Mouse (Mus musculus): ENCODE data around the gene Vcl. TPM values are rescaled to one million over a fixed set of nuclear protein-coding genes. Genes with fewer than 3 reads are reported as not detected.

The Vcl gene
- polyA plus RNA-seq, 1 experiment from 2014 or later, result 34.6 TPM

- DNase-seq (ENCODE audit: low spot score) (no peak), ATAC-seq (ENCODE audit: low FRiP score) (no peak)
- no peaks in the 10 kb centered on the region for H3K4me1 ChIP-seq (replicated peaks; ENCODE audit: control insufficient read depth, insufficient read depth, low read length)
- H3K9me3 ChIP-seq (ENCODE audit: control insufficient read depth, low read length), result no peaks in the 10 kb centered on the region
- no peak overlapping the region for H3K9ac ChIP-seq (ENCODE audit: low read depth, low read length)
- no peaks in the 10 kb centered on the region for H3K36me3 ChIP-seq (ENCODE audit: control insufficient read depth, insufficient read depth, low read length)
- WGBS, result 94% methylated on average over 4 of the region's 4 CpGs
- H3K4me2 ChIP-seq (replicated peaks; ENCODE audit: low read depth, low read length), result no peak overlapping the region
- no peaks in the 10 kb centered on the region for H3K27me3 ChIP-seq (ENCODE audit: control insufficient read depth, insufficient read depth, low read length)
- H3K27ac ChIP-seq (ENCODE audit: low read depth, low read length), result no peak overlapping the region
- H3K4me3 ChIP-seq (ENCODE audit: low read depth, low read length), result no peak overlapping the region
Observed at GRCm38 (mm10) chr14:21039623-21040022, 110.4 kb downstream of the Vcl start.

GRCm38 (mm10) chr14:21047840-21048239 is 118.6 kb downstream of the Vcl start:
- no peak overlapping the region for H3K4me3 ChIP-seq (ENCODE audit: low read depth, low read length)
- WGBS, result 90% methylated on average over 2 of the region's 2 CpGs

DNA sequence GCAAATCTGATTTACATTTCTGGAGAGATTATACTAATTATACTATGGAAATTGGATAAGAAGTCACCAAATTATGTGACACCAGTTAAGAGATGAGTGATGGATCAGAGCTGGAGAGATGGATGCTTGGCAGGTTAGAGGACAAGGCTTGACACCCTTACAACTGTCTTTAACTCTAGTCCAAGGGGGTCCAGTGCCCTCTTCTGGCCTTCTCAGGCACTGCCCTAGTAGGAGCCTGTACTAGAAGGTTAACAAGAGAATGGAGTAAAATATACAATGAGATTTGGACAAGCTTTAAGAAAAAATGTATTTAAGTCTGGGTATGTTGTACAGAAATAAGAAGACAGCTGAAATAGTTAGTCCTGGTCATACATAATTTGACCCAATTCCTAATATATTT is 119.7 kb downstream of the Vcl start:
- no peak overlapping the region for H3K9ac ChIP-seq (ENCODE audit: low read depth, low read length)
- peak; percentile 44 for DNase-seq (ENCODE audit: low spot score)
- no peak for ATAC-seq (ENCODE audit: low FRiP score)

More at GRCm38 (mm10) chr14:21047840-21048239, 118.6 kb downstream of the Vcl start:
- H3K9me3 ChIP-seq (ENCODE audit: control insufficient read depth, low read length), result no peaks in the 10 kb centered on the region
- H3K27ac ChIP-seq (ENCODE audit: low read depth, low read length), result no peak overlapping the region
- ATAC-seq (ENCODE audit: low FRiP score), result no peak
- no peak for DNase-seq (ENCODE audit: low spot score)
- no peak overlapping the region for H3K9ac ChIP-seq (ENCODE audit: low read depth, low read length)
- H3K4me2 ChIP-seq (replicated peaks; ENCODE audit: low read depth, low read length), result no peak overlapping the region
- H3K36me3 ChIP-seq (ENCODE audit: control insufficient read depth, insufficient read depth, low read length), result no peaks in the 10 kb centered on the region
- H3K27me3 ChIP-seq (ENCODE audit: control insufficient read depth, insufficient read depth, low read length), result no peaks in the 10 kb centered on the region
- H3K4me1 ChIP-seq (replicated peaks; ENCODE audit: control insufficient read depth, insufficient read depth, low read length), result no peaks in the 10 kb centered on the region

DNA sequence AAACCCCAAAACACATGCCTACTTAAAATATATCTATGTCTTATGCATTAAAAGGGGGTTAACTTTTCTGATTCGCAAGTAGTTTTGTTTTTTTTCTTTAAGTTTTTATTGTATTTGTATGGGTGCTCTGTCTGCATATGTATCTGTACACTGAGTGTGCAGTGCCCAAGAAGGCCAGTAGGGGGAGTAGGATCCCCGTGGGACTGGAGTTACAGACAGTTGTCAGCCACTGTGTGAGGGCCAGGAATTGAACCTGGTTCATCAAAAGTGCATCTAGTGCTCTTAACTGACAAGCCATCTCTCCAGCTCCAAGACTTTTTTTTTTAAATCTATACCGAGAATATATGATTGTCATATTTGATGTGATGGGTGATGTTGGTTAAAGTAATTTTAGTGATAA is 121.5 kb downstream of the Vcl start:
- Histone ChIP-seq H3K9ac (ENCODE audit: low read depth, low read length) (no peak overlapping the region), H3K4me3 (ENCODE audit: low read depth, low read length) (no peak overlapping the region), H3K27me3 (ENCODE audit: control insufficient read depth, insufficient read depth, low read length) (no peaks in the 10 kb centered on the region), H3K4me2 (replicated peaks; ENCODE audit: low read depth, low read length) (no peak overlapping the region; the same call in 1 of the 2 replicates), H3K27ac (ENCODE audit: low read depth, low read length) (no peak overlapping the region), H3K36me3 (ENCODE audit: control insufficient read depth, insufficient read depth, low read length) (no peaks in the 10 kb centered on the region), H3K9me3 (ENCODE audit: control insufficient read depth, low read length) (no peaks in the 10 kb centered on the region), H3K4me1 (replicated peaks; ENCODE audit: control insufficient read depth, insufficient read depth, low read length) (no peaks in the 10 kb centered on the region)
- no peak for ATAC-seq (ENCODE audit: low FRiP score)
- 80% methylated on average over 3 of the region's 3 CpGs for WGBS
- peak; percentile 50 for DNase-seq (ENCODE audit: low spot score)

More for the DNA sequence above, 119.7 kb downstream of the Vcl start:
- Histone ChIP-seq H3K4me3 (ENCODE audit: low read depth, low read length) (no peak overlapping the region), H3K36me3 (ENCODE audit: control insufficient read depth, insufficient read depth, low read length) (no peaks in the 10 kb centered on the region), H3K27ac (ENCODE audit: low read depth, low read length) (no peak overlapping the region), H3K9me3 (ENCODE audit: control insufficient read depth, low read length) (no peaks in the 10 kb centered on the region), H3K4me1 (replicated peaks; ENCODE audit: control insufficient read depth, insufficient read depth, low read length) (no peaks in the 10 kb centered on the region), H3K4me2 (replicated peaks; ENCODE audit: low read depth, low read length) (no peak overlapping the region), H3K27me3 (ENCODE audit: control insufficient read depth, insufficient read depth, low read length) (no peaks in the 10 kb centered on the region)

GRCm38 (mm10) chr14:21051380-21052111 is 122.3 kb downstream of the Vcl start:
- no peak for DNase-seq (ENCODE audit: low spot score)

DNA sequence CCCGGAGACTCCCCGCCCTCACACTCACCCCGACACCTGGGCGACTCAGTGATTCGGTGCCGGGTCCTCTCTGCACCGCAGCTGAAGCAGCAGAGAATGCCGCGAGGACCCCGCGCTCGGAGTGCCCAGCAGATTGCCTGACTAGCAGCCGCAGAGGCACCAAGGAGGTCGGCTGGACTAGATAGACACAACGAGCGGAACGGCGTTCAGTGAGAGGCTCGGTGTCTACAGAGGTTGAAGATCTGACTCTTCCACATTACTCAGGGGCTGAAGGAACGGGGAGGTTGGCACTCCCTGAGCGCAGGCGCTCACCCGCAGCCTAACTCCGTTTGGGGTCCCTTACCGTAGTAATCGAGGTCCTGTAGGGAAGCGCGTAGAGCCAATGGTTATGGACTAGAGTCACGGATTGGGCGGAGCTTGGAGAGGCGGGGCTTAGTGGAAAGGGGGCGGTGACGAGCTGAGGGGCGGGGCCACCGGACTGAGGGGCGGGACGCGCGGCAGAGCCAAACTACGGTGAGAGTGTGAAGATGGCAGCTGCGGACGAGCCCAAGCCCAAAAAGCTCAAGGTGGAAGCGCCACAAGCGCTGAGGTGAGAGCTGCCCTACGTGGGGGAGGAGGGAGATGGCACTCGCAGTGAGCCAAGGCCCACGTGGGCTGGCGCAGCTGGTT is 123.0 kb downstream of the Vcl start, which contains the start of the genes Ap3m1 and Adk:
TSS of gene Ap3m1 (minus strand) at position 397 of the 669 bp plus-strand sequence.
TSS of gene Adk (plus strand) at position 463 of the 669 bp plus-strand sequence.
- DNase-seq (ENCODE audit: low spot score), result peak; percentile 95
- Histone ChIP-seq H3K4me1 (replicated peaks; ENCODE audit: control insufficient read depth, insufficient read depth, low read length) (no peaks in the 10 kb centered on the region), H3K27me3 (ENCODE audit: control insufficient read depth, insufficient read depth, low read length) (no peaks in the 10 kb centered on the region), H3K36me3 (ENCODE audit: control insufficient read depth, insufficient read depth, low read length) (no peaks in the 10 kb centered on the region), H3K4me2 (replicated peaks; ENCODE audit: low read depth, low read length) (peak within 1 kb of the TSS; percentile 67), H3K9me3 (ENCODE audit: control insufficient read depth, low read length) (no peaks in the 10 kb centered on the region), H3K9ac (ENCODE audit: low read depth, low read length) (peak within 1 kb of the TSS; percentile 69), H3K27ac (ENCODE audit: low read depth, low read length) (peak within 1 kb of the TSS; percentile 86), H3K4me3 (ENCODE audit: low read depth, low read length) (peak within 1 kb of the TSS; percentile 91)
- WGBS, result 0% methylated on average over 46 of the region's 48 CpGs
- ATAC-seq (ENCODE audit: low FRiP score), result peak; percentile 99

More at GRCm38 (mm10) chr14:21051380-21052111, 122.3 kb downstream of the Vcl start:
- peak overlapping the region; percentile 69 for H3K9ac ChIP-seq (ENCODE audit: low read depth, low read length)
- no peaks in the 10 kb centered on the region for H3K9me3 ChIP-seq (ENCODE audit: control insufficient read depth, low read length)
- 9% methylated on average over 28 of the region's 28 CpGs for WGBS
- peak overlapping the region; percentile 67 for H3K4me2 ChIP-seq (replicated peaks; ENCODE audit: low read depth, low read length)
- ATAC-seq (ENCODE audit: low FRiP score), result no peak; the same call in none of the 2 replicates
- peak overlapping the region; percentile 91 for H3K4me3 ChIP-seq (ENCODE audit: low read depth, low read length)
- no peaks in the 10 kb centered on the region for H3K4me1 ChIP-seq (replicated peaks; ENCODE audit: control insufficient read depth, insufficient read depth, low read length)
- H3K27ac ChIP-seq (ENCODE audit: low read depth, low read length), result peak overlapping the region; percentile 86
- no peaks in the 10 kb centered on the region for H3K27me3 ChIP-seq (ENCODE audit: control insufficient read depth, insufficient read depth, low read length)
- no peaks in the 10 kb centered on the region for H3K36me3 ChIP-seq (ENCODE audit: control insufficient read depth, insufficient read depth, low read length)

DNA sequence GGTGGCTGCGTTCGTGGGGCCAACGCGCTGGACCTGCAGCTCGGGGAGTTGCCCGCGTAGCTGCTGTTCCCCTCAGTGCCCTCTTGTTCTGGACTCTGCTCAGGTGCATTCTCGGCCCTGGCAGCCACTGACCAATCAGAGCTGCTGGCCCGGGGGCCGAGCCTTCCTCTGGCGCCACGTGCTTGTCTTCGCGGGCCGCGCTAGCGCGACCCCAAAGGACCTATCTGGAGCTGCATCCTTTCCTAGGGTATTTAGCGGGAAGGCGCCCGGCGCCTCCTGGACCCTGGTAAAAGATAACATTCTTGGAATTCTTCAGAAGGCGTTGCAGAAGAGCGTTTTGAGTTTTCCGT is 123.6 kb downstream of the Vcl start:
- H3K36me3 ChIP-seq (ENCODE audit: control insufficient read depth, insufficient read depth, low read length), result no peaks in the 10 kb centered on the region
- peak overlapping the region; percentile 91 for H3K4me3 ChIP-seq (ENCODE audit: low read depth, low read length)
- WGBS, result 0% methylated on average over 25 of the region's 25 CpGs
- no peaks in the 10 kb centered on the region for H3K27me3 ChIP-seq (ENCODE audit: control insufficient read depth, insufficient read depth, low read length)
- H3K4me2 ChIP-seq (replicated peaks; ENCODE audit: low read depth, low read length), result peak overlapping the region; percentile 67
- DNase-seq (ENCODE audit: low spot score) (peak; percentile 81), ATAC-seq (ENCODE audit: low FRiP score) (peak; percentile 85)
- no peaks in the 10 kb centered on the region for H3K9me3 ChIP-seq (ENCODE audit: control insufficient read depth, low read length)
- H3K27ac ChIP-seq (ENCODE audit: low read depth, low read length), result peak overlapping the region; percentile 86; the same call in 1 of the 2 replicates
- peak overlapping the region; percentile 69; the same call in 1 of the 2 replicates for H3K9ac ChIP-seq (ENCODE audit: low read depth, low read length)
- H3K4me1 ChIP-seq (replicated peaks; ENCODE audit: control insufficient read depth, insufficient read depth, low read length), result no peaks in the 10 kb centered on the region

DNA sequence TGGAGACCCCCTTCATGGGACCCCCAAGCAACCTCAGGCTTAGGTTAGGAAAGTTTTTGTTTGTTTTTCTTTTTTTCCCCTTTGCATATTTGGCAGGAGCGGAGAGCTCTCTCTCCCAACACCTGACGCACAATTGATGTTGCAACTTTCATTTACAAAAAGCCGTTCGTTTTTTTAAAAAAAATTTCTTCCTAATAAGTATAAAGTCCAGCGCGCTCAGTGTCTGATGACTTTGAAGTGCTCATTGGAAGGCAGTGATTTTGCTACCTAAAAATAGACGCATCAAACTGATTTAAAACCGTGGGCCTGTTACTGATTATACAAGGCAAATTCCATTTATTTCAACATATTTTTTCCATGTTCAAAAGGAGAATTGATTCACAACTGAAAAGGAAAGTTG is 124.0 kb downstream of the Vcl start:
- Histone ChIP-seq H3K4me1 (replicated peaks; ENCODE audit: control insufficient read depth, insufficient read depth, low read length) (no peaks in the 10 kb centered on the region), H3K27ac (ENCODE audit: low read depth, low read length) (no peak overlapping the region), H3K9me3 (ENCODE audit: control insufficient read depth, low read length) (no peaks in the 10 kb centered on the region), H3K27me3 (ENCODE audit: control insufficient read depth, insufficient read depth, low read length) (no peaks in the 10 kb centered on the region), H3K36me3 (ENCODE audit: control insufficient read depth, insufficient read depth, low read length) (no peaks in the 10 kb centered on the region), H3K4me2 (replicated peaks; ENCODE audit: low read depth, low read length) (peak overlapping the region; percentile 67), H3K9ac (ENCODE audit: low read depth, low read length) (0 out of 2 replicates have a peak overlapping the region, but pooled peaks have one; percentile 69), H3K4me3 (ENCODE audit: low read depth, low read length) (peak overlapping the region; percentile 91)
- WGBS, result 15% methylated on average over 8 of the region's 8 CpGs
- DNase-seq (ENCODE audit: low spot score) (no peak), ATAC-seq (ENCODE audit: low FRiP score) (no peak)

Data from hindbrain, embryonic 11.5 days (tissue).